Mouse (Mus musculus): ENCODE measurements around the gene BC005537.
"Not testable (repeated sequence)": the region's sequence is repeated elsewhere in the genome, so short reads cannot be mapped to it uniquely, and the experiment has no call there.

The BC005537 gene

GRCm38 (mm10) chr13:24801308-24801921 is at the start of gene BC005537:
BC005537 (plus strand) TSS chr13:24801657.
- no peak for DNase-seq

- no peak for DNase-seq
These were observed 44.7 kb upstream of the BC005537 start for GRCm38 (mm10) chr13:24756756-24757155.

GRCm38 (mm10) chr13:24757820-24758564 is 43.5 kb upstream of the BC005537 start:
- DNase-seq, result no peak

GRCm38 (mm10) chr13:24759451-24759850 is 42.0 kb upstream of the BC005537 start:
- no peak for DNase-seq

DNA sequence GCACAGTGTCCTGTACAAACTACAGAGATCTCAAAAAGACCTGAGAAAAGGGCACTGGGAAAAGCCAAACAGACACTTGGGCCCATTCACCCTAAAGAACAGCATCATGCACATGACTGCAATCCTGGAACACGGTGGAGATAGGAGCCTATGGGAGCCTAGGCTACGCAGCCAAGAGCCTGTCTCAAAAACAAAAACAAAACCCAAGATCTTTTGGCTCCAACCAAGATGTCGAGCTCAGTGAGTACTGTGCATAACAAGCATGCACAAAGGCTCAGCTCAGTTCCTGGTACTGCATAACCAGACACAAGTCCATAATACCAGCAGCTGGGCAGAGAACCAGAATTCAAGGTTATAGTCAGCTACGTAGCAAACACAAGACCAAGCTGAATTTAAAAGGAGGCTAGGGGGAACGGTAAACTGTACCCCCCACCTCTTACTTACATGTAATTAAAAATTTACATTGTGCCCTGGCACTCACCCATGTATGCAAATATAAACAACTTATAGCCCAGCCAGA is 41.0 kb upstream of the BC005537 start:
- peak; percentile 16 for DNase-seq

DNA sequence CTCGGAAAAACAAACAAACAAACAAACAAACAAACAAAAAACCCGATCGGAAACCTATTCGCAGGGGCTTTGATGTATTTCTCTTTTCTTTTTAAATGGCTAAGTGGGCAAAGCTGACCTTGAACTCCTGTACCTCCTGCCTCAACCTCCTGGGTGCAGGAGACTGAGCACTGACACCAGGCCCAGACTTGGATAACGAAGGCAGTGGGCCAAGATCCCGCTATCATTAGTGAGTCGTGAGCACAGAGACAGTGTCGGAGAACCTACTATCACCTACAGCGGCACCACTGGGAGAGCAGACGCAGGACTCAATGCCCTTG is 40.4 kb upstream of the BC005537 start:
- DNase-seq, result no peak

DNA sequence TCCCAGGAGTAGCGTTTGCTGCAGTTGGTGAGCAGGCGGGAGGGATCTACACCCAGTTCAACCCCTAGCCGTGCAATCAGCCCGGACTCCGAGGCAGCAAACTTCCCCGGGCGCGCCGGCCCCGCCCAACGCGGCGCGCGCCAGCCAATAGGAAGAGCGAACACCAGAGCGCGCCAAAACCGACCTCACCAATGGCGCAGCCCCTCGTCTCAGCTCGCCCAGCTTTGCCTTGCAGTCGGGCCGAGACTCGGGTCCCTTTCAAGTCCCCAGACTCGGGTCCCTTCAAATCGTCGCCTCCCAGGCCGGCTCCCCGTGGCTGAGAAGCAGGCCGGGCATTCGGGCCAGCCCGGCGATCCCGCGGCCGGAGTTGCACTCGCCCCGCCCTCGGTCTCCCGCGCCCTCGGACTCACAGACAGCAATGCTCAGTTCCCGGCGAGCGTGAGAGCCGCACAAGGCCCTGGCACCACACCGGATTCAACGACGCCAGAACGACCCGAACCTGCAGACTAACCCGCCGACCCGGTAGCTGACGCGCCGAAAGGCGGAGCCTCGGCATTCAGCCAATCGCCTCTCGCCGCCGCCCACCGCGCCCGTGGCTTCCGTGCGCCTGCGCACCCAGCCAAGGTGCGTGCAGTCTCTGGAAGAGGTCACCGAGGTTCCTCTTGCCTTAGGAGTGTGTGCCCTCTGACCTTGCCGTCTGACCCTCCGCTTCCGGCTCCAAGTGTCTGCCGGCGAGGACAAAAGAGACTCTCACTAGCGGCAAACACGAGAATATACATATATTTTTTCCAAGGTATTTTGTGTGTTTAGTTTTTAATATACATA is 39.8 kb upstream of the BC005537 start, which contains the start of gene Gmnn:
Gene Gmnn (minus strand): TSS at position 521 of the 825 bp plus-strand sequence.
- peak; percentile 83 for DNase-seq

- no peak for DNase-seq
These were observed 39.2 kb upstream of the BC005537 start for GRCm38 (mm10) chr13:24762254-24762653.

DNA sequence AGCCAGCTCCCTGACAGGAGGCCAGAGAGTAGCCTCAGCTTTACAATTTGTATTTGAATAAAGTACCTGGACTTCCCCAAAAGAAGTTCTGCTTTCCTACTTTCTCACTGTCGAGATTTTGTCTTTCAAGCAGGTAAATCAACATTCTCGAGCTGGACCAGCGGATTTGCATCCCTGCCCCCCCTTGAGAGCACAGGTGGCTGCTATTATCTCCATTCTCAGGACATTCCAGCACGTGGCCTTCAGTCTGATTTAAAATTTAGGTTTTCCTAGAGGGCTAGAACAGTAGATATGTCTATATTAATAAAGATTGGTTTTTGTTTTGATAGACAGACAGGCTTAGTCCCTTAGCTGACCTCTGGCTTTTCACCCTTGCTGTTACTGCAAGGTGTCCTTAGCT is 33.6 kb upstream of the BC005537 start:
- DNase-seq, result not testable (repeated sequence)

DNA sequence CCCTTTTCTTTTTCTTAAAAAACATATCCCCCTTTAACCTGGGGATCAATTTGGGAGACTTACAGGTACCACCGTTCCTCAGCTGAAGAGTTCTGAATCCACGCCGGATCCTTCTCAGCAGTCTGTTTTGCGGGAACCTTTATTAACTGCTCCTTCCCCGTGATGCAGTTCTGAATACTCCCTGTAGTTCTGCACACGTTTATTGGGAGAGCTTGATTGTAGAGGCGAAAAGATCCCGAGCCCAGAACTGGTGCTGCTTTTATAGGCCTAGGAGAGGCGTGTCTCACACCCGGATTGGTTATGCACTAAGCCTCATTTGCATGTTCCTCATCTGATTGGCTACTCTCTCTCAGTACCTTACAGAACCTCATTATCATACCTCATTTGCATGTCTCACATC is 30.0 kb upstream of the BC005537 start:
- DNase-seq, result not testable (repeated sequence)

GRCm38 (mm10) chr13:24776146-24776844 is 25.2 kb upstream of the BC005537 start:
- peak; percentile 80 for DNase-seq

GRCm38 (mm10) chr13:24778026-24778425 is 23.4 kb upstream of the BC005537 start:
- DNase-seq, result no peak

GRCm38 (mm10) chr13:24778706-24779380 is 22.6 kb upstream of the BC005537 start:
- no peak for DNase-seq

GRCm38 (mm10) chr13:24781916-24782315 is 19.5 kb upstream of the BC005537 start:
- DNase-seq, result no peak

DNA sequence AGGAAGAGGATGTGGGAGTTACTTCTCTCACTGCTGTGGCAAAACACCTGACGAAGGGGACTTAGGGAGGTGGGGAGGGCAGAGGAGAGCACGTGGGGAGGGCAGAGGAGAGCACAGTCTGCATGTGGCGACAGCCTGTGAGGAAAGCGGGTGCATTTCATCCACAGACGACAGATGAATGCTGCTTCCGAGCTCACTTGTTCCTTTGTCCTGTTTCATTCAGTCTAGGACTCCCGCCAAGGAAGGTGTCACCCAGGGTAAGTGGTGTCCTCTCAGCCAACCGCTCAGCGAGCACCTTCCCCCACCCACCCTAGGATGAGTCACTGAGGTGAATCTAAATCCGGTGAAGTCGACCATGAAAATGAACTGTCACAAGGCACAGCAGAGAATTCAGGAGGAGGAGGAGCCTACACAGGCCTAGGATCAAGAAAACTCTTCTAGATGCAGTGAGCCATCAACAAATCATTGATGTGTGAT is 15.4 kb upstream of the BC005537 start:
- peak; percentile 78 for DNase-seq

DNA sequence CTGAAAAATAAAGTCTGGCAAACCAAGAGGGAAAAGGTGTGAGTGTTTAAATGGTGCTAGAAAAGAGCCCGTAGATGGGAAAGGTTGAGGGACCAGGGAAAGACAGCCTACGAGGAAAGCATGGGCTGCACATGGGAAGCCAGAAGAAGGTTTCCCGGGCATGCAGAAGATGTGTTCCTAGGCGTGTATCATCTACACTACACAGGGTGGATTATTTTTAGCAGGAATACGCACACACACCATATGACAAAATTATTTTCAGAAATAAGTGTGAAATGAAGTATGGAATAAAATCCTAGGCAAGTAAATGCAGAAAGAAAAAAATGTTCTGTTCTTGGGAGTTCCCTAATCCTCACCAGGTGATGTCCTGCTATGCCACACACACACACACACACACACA is 14.0 kb upstream of the BC005537 start:
- no peak for DNase-seq

DNA sequence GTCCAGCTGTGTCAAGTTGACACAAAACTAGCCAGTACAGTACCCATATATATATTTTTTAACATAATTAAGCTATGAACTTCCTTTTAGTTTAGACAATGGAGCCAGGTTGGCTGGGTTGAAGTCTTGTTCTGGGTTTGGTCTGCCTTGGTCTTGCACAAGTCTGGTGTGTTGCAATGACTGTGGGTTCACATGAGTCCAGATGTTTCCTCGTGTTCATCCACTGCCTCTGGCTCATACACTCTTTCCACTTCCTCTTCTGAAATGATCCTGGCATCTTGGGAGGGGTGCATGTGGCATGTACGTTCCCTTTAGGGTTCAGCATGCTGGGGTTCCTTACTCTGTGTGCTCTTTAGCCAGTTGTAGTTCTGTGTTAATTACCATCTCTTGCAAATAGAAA is 10.1 kb upstream of the BC005537 start:
- DNase-seq, result no peak

GRCm38 (mm10) chr13:24792411-24793045 is 8.9 kb upstream of the BC005537 start:
- no peak for DNase-seq

GRCm38 (mm10) chr13:24798686-24799085 is 2.8 kb upstream of the BC005537 start:
- DNase-seq, result no peak

DNA sequence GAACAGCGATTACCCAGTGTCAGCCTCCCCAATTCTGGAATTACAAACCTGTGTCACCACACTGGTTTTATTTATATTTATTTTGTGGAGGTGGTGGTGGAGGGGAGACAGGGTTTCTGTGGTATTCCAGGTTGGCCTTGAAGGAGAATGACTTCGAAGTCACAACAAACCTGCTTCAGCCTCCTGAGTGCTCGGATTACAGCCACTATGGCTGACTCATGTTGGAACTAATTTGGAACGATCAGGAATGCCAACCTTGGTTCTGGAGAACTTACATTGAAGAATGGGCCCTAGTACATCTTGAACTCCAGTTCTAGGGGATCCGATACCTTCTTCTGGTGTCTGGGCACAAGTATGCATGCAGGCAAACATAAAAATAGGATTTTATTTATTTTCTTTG is 2.1 kb upstream of the BC005537 start:
- DNase-seq, result no peak

- peak; percentile 72 for DNase-seq
These were observed 1.4 kb upstream of the BC005537 start for GRCm38 (mm10) chr13:24799925-24800673.
